In the genomic region with DNA sequence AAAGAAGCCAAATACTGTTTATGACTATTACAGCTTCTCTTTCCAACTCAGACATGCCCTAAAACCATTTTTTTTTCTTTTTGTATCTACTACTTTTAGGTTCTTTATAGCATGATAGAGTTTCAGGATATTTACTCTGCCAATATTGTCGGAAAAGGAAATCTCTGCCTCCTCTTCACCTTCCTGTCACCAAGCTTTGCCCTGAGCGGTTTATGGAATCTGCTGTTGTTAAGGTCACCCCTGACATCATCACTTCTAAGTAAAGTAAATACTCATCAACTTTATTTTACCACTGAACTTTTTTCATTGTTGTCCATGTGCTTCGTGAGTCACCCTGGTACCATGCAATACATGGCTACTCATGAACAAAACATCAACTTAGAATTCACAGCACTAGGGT, we compare ENCODE assay signal across 25 mouse cellular contexts.
DNase-seq lines count a peak whose midpoint lies in the region; ATAC-seq and TF ChIP-seq lines count a peak whose summit lies in the region.
"Had no signal": no experiment of that assay in that cellular context is flagged by ENCODE, and none has a peak within 500 bp of the region (broad histone marks: within the 10 kb centered on the region; RNA-seq: fewer than 3 reads in every experiment).

No protein-coding gene starts in this region.

- no peaks in the 10 kb centered on the region for H3K36me3 ChIP-seq in embryonic facial prominence, embryonic 14.5 days (ENCODE audit: control insufficient read depth, insufficient read depth, low read length)
- no peaks in the 10 kb centered on the region for H3K36me3 ChIP-seq in embryonic facial prominence, embryonic 10.5 days (replicated peaks)
- no peaks in the 10 kb centered on the region for H3K36me3 ChIP-seq in kidney, postnatal 0 days (ENCODE audit: insufficient read depth, low read length)
- no peaks in the 10 kb centered on the region for H3K36me3 ChIP-seq in kidney, embryonic 15.5 days
- no peaks in the 10 kb centered on the region for H3K36me3 ChIP-seq in lung, embryonic 14.5 days (ENCODE audit: insufficient read depth)
- H3K36me3 ChIP-seq: G1E; heart, embryonic 15.5 days; hindbrain, embryonic 10.5 days; intestine, embryonic 15.5 days; limb, embryonic 12.5 days had no signal

- H3K4me2 ChIP-seq in embryonic facial prominence, embryonic 14.5 days (ENCODE audit: low read depth, low read length), result no peak overlapping the region
- no peak overlapping the region for H3K4me2 ChIP-seq in kidney, postnatal 0 days (ENCODE audit: low read length)
- H3K4me2 ChIP-seq in kidney, embryonic 15.5 days, result no peak overlapping the region
- H3K4me2 ChIP-seq in lung, embryonic 14.5 days, result no peak overlapping the region
- H3K4me2 ChIP-seq: heart, embryonic 15.5 days; intestine, embryonic 15.5 days; limb, embryonic 12.5 days; midbrain, embryonic 11.5 days had no signal

- 79% methylated on average over 3 of the region's 3 CpGs for WGBS in embryonic facial prominence, embryonic 14.5 days
- WGBS in embryonic facial prominence, embryonic 10.5 days, result 87% methylated on average over 3 of the region's 3 CpGs
- 43% methylated on average over 3 of the region's 3 CpGs for WGBS in kidney, postnatal 0 days
- WGBS in kidney, embryonic 15.5 days, result 39% methylated on average over 3 of the region's 3 CpGs
- 50% methylated on average over 3 of the region's 3 CpGs for WGBS in lung, embryonic 14.5 days

- H3K4me3 ChIP-seq in embryonic facial prominence, embryonic 14.5 days (ENCODE audit: low read depth, low read length), result no peak overlapping the region
- no peak overlapping the region for H3K4me3 ChIP-seq in embryonic facial prominence, embryonic 10.5 days
- no peak overlapping the region for H3K4me3 ChIP-seq in kidney, postnatal 0 days (replicated peaks; ENCODE audit: low read depth, low read length)
- H3K4me3 ChIP-seq in kidney, embryonic 15.5 days (replicated peaks), result no peak overlapping the region
- H3K4me3 ChIP-seq in lung, embryonic 14.5 days (ENCODE audit: low read depth, low read length), result no peak overlapping the region
- H3K4me3 ChIP-seq: heart, embryonic 15.5 days; hindbrain, embryonic 10.5 days; intestine, embryonic 15.5 days; limb, embryonic 12.5 days had no signal

- H3K27ac ChIP-seq in embryonic facial prominence, embryonic 14.5 days (replicated peaks; ENCODE audit: low read depth, low read length), result no peak overlapping the region
- no peak overlapping the region for H3K27ac ChIP-seq in embryonic facial prominence, embryonic 10.5 days (replicated peaks)
- H3K27ac ChIP-seq in kidney, postnatal 0 days, result no peak overlapping the region
- no peak overlapping the region for H3K27ac ChIP-seq in kidney, embryonic 15.5 days
- H3K27ac ChIP-seq in lung, embryonic 14.5 days (ENCODE audit: low read depth), result no peak overlapping the region
- H3K27ac ChIP-seq: heart, embryonic 15.5 days; hindbrain, embryonic 10.5 days; intestine, embryonic 15.5 days; limb, embryonic 12.5 days had no signal

- peak; percentile 5 for DNase-seq in embryonic facial prominence, embryonic 14.5 days (ENCODE audit: low spot score)
- no peak for DNase-seq in embryonic facial prominence, embryonic 10.5 days (ENCODE audit: low spot score)
- peak; percentile 47 for DNase-seq in kidney, postnatal 0 days (ENCODE audit: low spot score)
- DNase-seq in lung, embryonic 14.5 days, result peak; percentile 38
- no peak for DNase-seq in lung, adult 18-20 months
- peak; percentile 19 for DNase-seq in NIH3T3 (ENCODE audit: low read depth)
- no peak for DNase-seq in urinary bladder, postnatal 36 days (ENCODE audit: low spot score in 2 of 2)
- DNase-seq: B cell, adult 2 months; cerebellum, adult 11-12 months; cerebellum, postnatal 10 days; forebrain, postnatal 0 days; gastrocnemius, postnatal 14 days; right cerebral cortex, postnatal 4 days; thymus, adult 18-20 months; thymus, postnatal 36 days had no signal

- H3K27me3 ChIP-seq in embryonic facial prominence, embryonic 14.5 days (replicated peaks; ENCODE audit: control insufficient read depth, insufficient read depth, low read length), result no peaks in the 10 kb centered on the region
- no peaks in the 10 kb centered on the region for H3K27me3 ChIP-seq in embryonic facial prominence, embryonic 10.5 days (replicated peaks; ENCODE audit: low read depth, poor library complexity, severe bottlenecking)
- H3K27me3 ChIP-seq in kidney, postnatal 0 days (ENCODE audit: insufficient read depth, low read length), result no peaks in the 10 kb centered on the region
- H3K27me3 ChIP-seq in kidney, embryonic 15.5 days, result no peaks in the 10 kb centered on the region
- no peaks in the 10 kb centered on the region for H3K27me3 ChIP-seq in lung, embryonic 14.5 days (ENCODE audit: insufficient read depth, low read length)
- H3K27me3 ChIP-seq: CH12.LX; heart, embryonic 15.5 days; intestine, embryonic 15.5 days; limb, embryonic 12.5 days had no signal

- ATAC-seq in embryonic facial prominence, embryonic 14.5 days (ENCODE audit: low read depth), result no peak
- no peak for ATAC-seq in kidney, postnatal 0 days (replicated peaks; ENCODE audit: low FRiP score, low read depth)
- no peak for ATAC-seq in kidney, embryonic 15.5 days (replicated peaks; ENCODE audit: low FRiP score)
- ATAC-seq in lung, embryonic 14.5 days (ENCODE audit: insufficient read depth), result no peak
- ATAC-seq: activated CD4-positive, CD25-positive, alpha-beta regulatory T cell, adult 4 months; forebrain, postnatal 0 days; hindbrain, embryonic 16.5 days; intestine, embryonic 15.5 days had no signal

- H3K9me3 ChIP-seq in embryonic facial prominence, embryonic 14.5 days (ENCODE audit: control insufficient read depth, low read length), result no peaks in the 10 kb centered on the region
- H3K9me3 ChIP-seq in embryonic facial prominence, embryonic 10.5 days, result no peaks in the 10 kb centered on the region
- no peaks in the 10 kb centered on the region for H3K9me3 ChIP-seq in kidney, postnatal 0 days (replicated peaks; ENCODE audit: low read length)
- no peaks in the 10 kb centered on the region for H3K9me3 ChIP-seq in kidney, embryonic 15.5 days (replicated peaks)
- no peaks in the 10 kb centered on the region for H3K9me3 ChIP-seq in lung, embryonic 14.5 days (ENCODE audit: low read depth, low read length)
- H3K9me3 ChIP-seq: heart, embryonic 15.5 days; hindbrain, embryonic 10.5 days; intestine, embryonic 15.5 days; limb, embryonic 12.5 days had no signal

- no peak for TF ChIP-seq CTCF in kidney, postnatal 0 days (IDR thresholded peaks at IDR 0.05; ENCODE audit: low read depth)
- no peak for TF ChIP-seq CTCF in lung, embryonic 14.5 days (IDR thresholded peaks at IDR 0.05; ENCODE audit: low read depth)

- H3K4me1 ChIP-seq in embryonic facial prominence, embryonic 14.5 days (ENCODE audit: control insufficient read depth, insufficient read depth, low read length), result no peaks in the 10 kb centered on the region
- no peaks in the 10 kb centered on the region for H3K4me1 ChIP-seq in embryonic facial prominence, embryonic 10.5 days
- no peaks in the 10 kb centered on the region for H3K4me1 ChIP-seq in kidney, postnatal 0 days (replicated peaks; ENCODE audit: insufficient read depth, low read length)
- no peaks in the 10 kb centered on the region for H3K4me1 ChIP-seq in kidney, embryonic 15.5 days
- no peaks in the 10 kb centered on the region for H3K4me1 ChIP-seq in lung, embryonic 14.5 days (ENCODE audit: insufficient read depth)
- H3K4me1 ChIP-seq: heart, embryonic 15.5 days; hindbrain, embryonic 10.5 days; intestine, embryonic 15.5 days; limb, embryonic 12.5 days had no signal

- no peak overlapping the region for H3K9ac ChIP-seq in embryonic facial prominence, embryonic 14.5 days (ENCODE audit: low read depth, low read length)
- no peak overlapping the region for H3K9ac ChIP-seq in kidney, postnatal 0 days (ENCODE audit: low read depth, low read length)
- no peak overlapping the region for H3K9ac ChIP-seq in kidney, embryonic 15.5 days
- H3K9ac ChIP-seq in lung, embryonic 14.5 days, result no peak overlapping the region
- H3K9ac ChIP-seq: forebrain, postnatal 0 days; heart, embryonic 15.5 days; intestine, embryonic 15.5 days; limb, embryonic 12.5 days had no signal

Comparison
In these comparisons a context has a peak if more than half of its experiments do, and no peak if none do; other contexts are left out.
1. DNase-seq: peak in embryonic facial prominence, embryonic 14.5 days (single experiment), kidney, postnatal 0 days (single experiment), lung, embryonic 14.5 days (single experiment) and NIH3T3 (single experiment); none in embryonic facial prominence, embryonic 10.5 days (single experiment), lung, adult 18-20 months (0 of 2) and urinary bladder, postnatal 36 days (0 of 2).